Mouse (Mus musculus) liver, embryonic 13.5 days (tissue): Measurements from ENCODE around the gene Ccdc42. TPM values are rescaled to one million over a fixed set of nuclear protein-coding genes. Genes with fewer than 3 reads are reported as not detected.
A peak's percentile ranks its signal among the peaks of the same experiment; 100 is the strongest.

ENCODE experiments used
- ATAC-seq: fragments of 200-750 bp; cut with Nextera tagmentation; 2 replicates; pipeline ENCODE4 v1.8.0; 2017; ENCODE audit warnings: low read depth, mild to moderate bottlenecking, moderate number of reproducible peaks, moderate library complexity
- DNase-seq: peaks from one replicate; pipeline ENCODE4 v3.0.0; 2022
- H3K27ac ChIP-seq: fragments of 300-500 bp; sonication (generic); 2 replicates; pipeline ENCODE4 v1.5.1; 2015; ENCODE audit warnings: moderate library complexity, mild to moderate bottlenecking, inconsistent platforms
- H3K27me3 ChIP-seq: fragments of 300-500 bp; sonication (generic); 2 replicates; pipeline ENCODE4 v1.6.1; 2015; ENCODE audit warnings: mild to moderate bottlenecking, inconsistent platforms
- H3K36me3 ChIP-seq: fragments of 300-500 bp; sonication (generic); 2 replicates; pipeline ENCODE4 v1.6.1; 2015; ENCODE audit warnings: mild to moderate bottlenecking, inconsistent platforms
- H3K4me1 ChIP-seq: fragments of 300-500 bp; sonication (generic); replicated peaks from 2 replicates; pipeline ENCODE4 v1.6.1; 2015; ENCODE audit warnings: inconsistent platforms
- H3K4me2 ChIP-seq: fragments of 300-500 bp; sonication (generic); 2 replicates; pipeline ENCODE4 v1.6.1; 2015; ENCODE audit warnings: inconsistent platforms, mild to moderate bottlenecking, moderate library complexity
- H3K4me3 ChIP-seq: fragments of 300-500 bp; sonication (generic); replicated peaks from 2 replicates; pipeline ENCODE4 v1.5.1; 2015; ENCODE audit warnings: mild to moderate bottlenecking, inconsistent platforms
- H3K9ac ChIP-seq: fragments of 300-500 bp; sonication (generic); 2 replicates; pipeline ENCODE4 v1.6.1; 2015; ENCODE audit warnings: mild to moderate bottlenecking, inconsistent platforms
- H3K9me3 ChIP-seq: fragments of 300-500 bp; sonication (generic); replicated peaks from 2 replicates; pipeline ENCODE4 v1.6.1; 2016; ENCODE audit warnings: inconsistent platforms
- WGBS: fragments of 180-500 bp; shearing (Covaris S2); methylation state at CpG from one replicate; pipeline ENCODE4 v1.1.7; 2015; ENCODE audit not compliant: insufficient replicate concordance; 5-methylcytosine and 5-hydroxymethylcytosine counted together
- polyA plus RNA-seq: library from polyadenylated mRNA; unstranded; fragments of >200 nt; fragmentation: Nextera tagmentation; extraction: Ambion mirVana; gene quantifications from 2 replicates; pipeline ENCODE4 v1.2.1, GENCODE M21; 2015

The Ccdc42 gene
- polyA plus RNA-seq, 1 experiment from 2014 or later, result 0.09 TPM

- WGBS, result 30% methylated on average over 5 of the region's 5 CpGs
- Histone ChIP-seq H3K27me3 (no peaks in the 10 kb centered on the region), H3K4me1 (no peaks in the 10 kb centered on the region; the same call in 1 of the 2 replicates), H3K4me3 (no peak overlapping the region), H3K4me2 (no peak overlapping the region), H3K27ac (no peak overlapping the region), H3K36me3 (no peaks in the 10 kb centered on the region), H3K9me3 (no peaks in the 10 kb centered on the region), H3K9ac (no peak overlapping the region)
- ATAC-seq (no peak), DNase-seq (no peak)
Measured at GRCm38 (mm10) chr11:68613071-68613711, 26.4 kb downstream of the Ccdc42 start.

- DNase-seq (no peak), ATAC-seq (no peak)
- Histone ChIP-seq H3K36me3 (no peaks in the 10 kb centered on the region), H3K9ac (no peak overlapping the region), H3K27ac (no peak overlapping the region), H3K4me1 (0 out of 2 replicates have a peak, but pooled peaks cover 5% of the 10 kb centered on the region), H3K4me3 (no peak overlapping the region), H3K27me3 (0 out of 2 replicates have a peak, but pooled peaks cover 2% of the 10 kb centered on the region), H3K4me2 (peak overlapping the region; percentile 55), H3K9me3 (no peaks in the 10 kb centered on the region)
- WGBS, result 70% methylated on average over 9 of the region's 9 CpGs
Measured at GRCm38 (mm10) chr11:68622751-68623150, 35.9 kb downstream of the Ccdc42 start.

GRCm38 (mm10) chr11:68623225-68623870 lies 36.5 kb downstream of the Ccdc42 start:
- peak; percentile 25 for DNase-seq
- H3K9ac ChIP-seq, result no peak overlapping the region
- 2% methylated on average over 14 of the region's 14 CpGs for WGBS

GRCm38 (mm10) chr11:68623871-68624258 lies 37.0 kb downstream of the Ccdc42 start:
- H3K27me3 ChIP-seq, result 0 out of 2 replicates have a peak, but pooled peaks cover 2% of the 10 kb centered on the region
- no peak overlapping the region for H3K27ac ChIP-seq
- H3K4me1 ChIP-seq, result 0 out of 2 replicates have a peak, but pooled peaks cover 5% of the 10 kb centered on the region
- DNase-seq, result no peak
- H3K9me3 ChIP-seq, result no peaks in the 10 kb centered on the region
- peak overlapping the region; percentile 55 for H3K4me2 ChIP-seq
- H3K4me3 ChIP-seq, result 0 out of 2 replicates have a peak overlapping the region, but pooled peaks have one; percentile 14
- no peak overlapping the region for H3K9ac ChIP-seq
- no peaks in the 10 kb centered on the region for H3K36me3 ChIP-seq
- WGBS, result 12% methylated on average over 5 of the region's 5 CpGs
- ATAC-seq, result no peak

More at GRCm38 (mm10) chr11:68623225-68623870, 36.5 kb downstream of the Ccdc42 start:
- Histone ChIP-seq H3K36me3 (no peaks in the 10 kb centered on the region), H3K4me1 (0 out of 2 replicates have a peak, but pooled peaks cover 5% of the 10 kb centered on the region), H3K27ac (no peak overlapping the region), H3K4me3 (0 out of 2 replicates have a peak overlapping the region, but pooled peaks have one; percentile 14), H3K4me2 (peak overlapping the region; percentile 55), H3K27me3 (0 out of 2 replicates have a peak, but pooled peaks cover 2% of the 10 kb centered on the region), H3K9me3 (no peaks in the 10 kb centered on the region)
- ATAC-seq, result peak; percentile 73

GRCm38 (mm10) chr11:68631611-68632316 lies 44.9 kb downstream of the Ccdc42 start:
- Histone ChIP-seq H3K4me2 (no peak overlapping the region), H3K4me1 (no peaks in the 10 kb centered on the region), H3K9me3 (no peaks in the 10 kb centered on the region), H3K27ac (no peak overlapping the region), H3K36me3 (no peaks in the 10 kb centered on the region), H3K4me3 (no peak overlapping the region), H3K9ac (no peak overlapping the region), H3K27me3 (peaks cover 6% of the 10 kb centered on the region; the same call in 1 of the 2 replicates)
- no peak for DNase-seq
- ATAC-seq, result no peak
- WGBS, result 81% methylated on average over 17 of the region's 17 CpGs

- Histone ChIP-seq H3K36me3 (no peaks in the 10 kb centered on the region), H3K27ac (no peak overlapping the region), H3K9me3 (no peaks in the 10 kb centered on the region), H3K27me3 (no peaks in the 10 kb centered on the region), H3K9ac (no peak overlapping the region), H3K4me1 (no peaks in the 10 kb centered on the region), H3K4me3 (no peak overlapping the region), H3K4me2 (no peak overlapping the region)
- ATAC-seq (no peak), DNase-seq (no peak)
- WGBS, result 24% methylated on average over 10 of the region's 10 CpGs
Measured at GRCm38 (mm10) chr11:68637861-68638615, 51.2 kb downstream of the Ccdc42 start.

GRCm38 (mm10) chr11:68641361-68641760 lies 54.5 kb downstream of the Ccdc42 start:
- 65% methylated on average over 5 of the region's 5 CpGs for WGBS
- Histone ChIP-seq H3K9ac (no peak overlapping the region), H3K4me3 (no peak overlapping the region), H3K9me3 (no peaks in the 10 kb centered on the region), H3K36me3 (no peaks in the 10 kb centered on the region), H3K27me3 (no peaks in the 10 kb centered on the region), H3K27ac (no peak overlapping the region), H3K4me1 (no peaks in the 10 kb centered on the region), H3K4me2 (no peak overlapping the region)
- no peak for ATAC-seq
- no peak for DNase-seq

- 60% methylated on average over 6 of the region's 6 CpGs for WGBS
- Histone ChIP-seq H3K27ac (no peak overlapping the region), H3K9me3 (no peaks in the 10 kb centered on the region)
Measured at GRCm38 (mm10) chr11:68644781-68645180, 58.0 kb downstream of the Ccdc42 start.

More at GRCm38 (mm10) chr11:68644781-68645180, 58.0 kb downstream of the Ccdc42 start:
- no peaks in the 10 kb centered on the region for H3K4me1 ChIP-seq
- no peak overlapping the region for H3K9ac ChIP-seq
- H3K27me3 ChIP-seq, result no peaks in the 10 kb centered on the region
- DNase-seq, result no peak
- no peak overlapping the region for H3K4me3 ChIP-seq
- H3K36me3 ChIP-seq, result no peaks in the 10 kb centered on the region
- H3K4me2 ChIP-seq, result no peak overlapping the region
- no peak for ATAC-seq

Other genes starting within 250 kb of the Ccdc42 start
- 0.21 and 0.24 TPM in 2 replicates for gene Ntn1, start 186.2 kb upstream of the Ccdc42 start, polyA plus RNA-seq
- gene Pik3r5, start 154.9 kb upstream of the Ccdc42 start, polyA plus RNA-seq, result 0.15 and 0.32 TPM in 2 replicates
- gene Pik3r6, start 84.0 kb upstream of the Ccdc42 start, polyA plus RNA-seq, result 1.2 and 1.6 TPM in 2 replicates
- gene Mfsd6l, start 30.8 kb upstream of the Ccdc42 start, polyA plus RNA-seq, result not detected in 2 replicates
- gene Myh10, start 104.5 kb downstream of the Ccdc42 start, polyA plus RNA-seq, result 18.5 and 21.5 TPM in 2 replicates